Mouse (Mus musculus) bone marrow macrophage, adult 2 months (primary cell): ENCODE data around the gene Fkbp14.

ENCODE experiments used
- CTCF ChIP-seq: IDR thresholded peaks from 2 replicates; pipeline ENCODE4 v1.5.1; 2012; ENCODE audit warnings: low read depth, mild to moderate bottlenecking, low read length, moderate library complexity
- POLR2A ChIP-seq: IDR thresholded peaks from 2 replicates; pipeline ENCODE4 v1.6.1; 2012; ENCODE audit warnings: mild to moderate bottlenecking, low read depth, low read length, borderline replicate concordance

DNA sequence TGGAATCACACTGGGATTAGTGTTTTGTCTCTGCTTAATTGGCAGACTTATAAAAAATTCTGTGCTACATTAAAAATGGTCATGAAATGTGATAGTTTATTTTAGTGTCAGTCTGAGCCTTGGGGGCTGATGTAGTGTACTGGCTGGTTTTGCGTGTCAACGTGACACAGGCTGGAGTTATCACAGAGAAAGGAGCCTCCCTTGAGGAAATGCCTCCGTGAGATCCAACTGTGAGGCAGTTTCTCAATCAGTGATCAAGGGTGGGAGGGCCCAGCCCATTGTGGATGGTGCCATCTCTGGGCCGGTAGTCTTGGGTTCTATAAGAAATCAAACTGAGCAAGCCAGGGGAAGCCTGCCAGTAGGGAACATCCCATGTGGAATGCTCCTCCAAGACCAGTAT, 9.1 kb upstream of the Fkbp14 start:
- TF ChIP-seq CTCF (no peak), POLR2A (no peak)
